Mouse (Mus musculus): ENCODE results near the gene Tmed11. TPM values are rescaled to one million over a fixed set of nuclear protein-coding genes. Genes with fewer than 3 reads are reported as not detected.
"Not testable (repeated sequence)": the region's sequence is repeated elsewhere in the genome, so short reads cannot be mapped to it uniquely, and the experiment has no call there.

Gene Tmed11
- polyA plus RNA-seq (2012; ENCODE audit: insufficient read depth, low replicate concordance) = not detected in 2 replicates

- H3K36me3 ChIP-seq (replicated peaks; ENCODE audit: low read length); H3K4me1 ChIP-seq; H3K4me3 ChIP-seq (replicated peaks); H3K27me3 ChIP-seq (replicated peaks); H3K9me3 ChIP-seq: not testable (repeated sequence)
These were observed at the start of gene Tmed11 for GRCm38 (mm10) chr5:108795263-108795662. TSS of gene Tmed11 (minus strand) at chr5:108795363.

- no peaks in the 10 kb centered on the region for H3K27me3 ChIP-seq (replicated peaks)
- no peak overlapping the region for H3K4me3 ChIP-seq (replicated peaks)
- H3K4me1 ChIP-seq = no peaks in the 10 kb centered on the region
- H3K36me3 ChIP-seq (replicated peaks; ENCODE audit: low read length) = no peaks in the 10 kb centered on the region
- H3K9me3 ChIP-seq = no peaks in the 10 kb centered on the region
- TF ChIP-seq GATA1 (IDR thresholded peaks at IDR 0.05; ENCODE audit: borderline replicate concordance, low read length) (no peak), FLI1 (IDR thresholded peaks at IDR 0.05; ENCODE audit: low read length) (no peak)
These were observed 41.0 kb upstream of the Tmed11 start for GRCm38 (mm10) chr5:108836156-108836555.

- no peaks in the 10 kb centered on the region for H3K27me3 ChIP-seq (replicated peaks)
- no peaks in the 10 kb centered on the region for H3K4me1 ChIP-seq
- no peaks in the 10 kb centered on the region for H3K9me3 ChIP-seq
- no peak for TF ChIP-seq FLI1 (IDR thresholded peaks at IDR 0.05; ENCODE audit: low read length)
- no peak for TF ChIP-seq GATA1 (IDR thresholded peaks at IDR 0.05; ENCODE audit: borderline replicate concordance, low read length)
- H3K4me3 ChIP-seq (replicated peaks) = no peak overlapping the region
- H3K36me3 ChIP-seq (replicated peaks; ENCODE audit: low read length) = no peaks in the 10 kb centered on the region
These were observed 28.1 kb upstream of the Tmed11 start for GRCm38 (mm10) chr5:108823276-108823675.

- H3K36me3 ChIP-seq (replicated peaks; ENCODE audit: low read length); H3K27me3 ChIP-seq (replicated peaks); H3K4me3 ChIP-seq (replicated peaks); H3K9me3 ChIP-seq; H3K4me1 ChIP-seq: not testable (repeated sequence)
These were observed 13.6 kb upstream of the Tmed11 start, which contains the start of gene Vmn2r8 for GRCm38 (mm10) chr5:108808750-108809149. TSS of gene Vmn2r8 (minus strand) at chr5:108808850.

- Histone ChIP-seq H3K9me3 (no peaks in the 10 kb centered on the region), H3K27me3 (replicated peaks) (no peaks in the 10 kb centered on the region), H3K4me3 (replicated peaks) (no peak overlapping the region), H3K36me3 (replicated peaks; ENCODE audit: low read length) (no peaks in the 10 kb centered on the region), H3K4me1 (no peaks in the 10 kb centered on the region)
- TF ChIP-seq FLI1 (IDR thresholded peaks at IDR 0.05; ENCODE audit: low read length) (no peak), GATA1 (IDR thresholded peaks at IDR 0.05; ENCODE audit: borderline replicate concordance, low read length) (no peak)
These were observed 8.5 kb upstream of the Tmed11 start for GRCm38 (mm10) chr5:108803646-108804045.

- H3K36me3 ChIP-seq (replicated peaks; ENCODE audit: low read length); H3K4me3 ChIP-seq (replicated peaks); H3K27me3 ChIP-seq (replicated peaks); H3K4me1 ChIP-seq; H3K9me3 ChIP-seq: not testable (repeated sequence)
These were observed 4.8 kb downstream of the Tmed11 start for GRCm38 (mm10) chr5:108790385-108790784.

GRCm38 (mm10) chr5:108774630-108775306 is 20.4 kb downstream of the Tmed11 start, which contains the start of gene Rnf212:
TSS of gene Rnf212 (minus strand) at chr5:108774982.
- no peaks in the 10 kb centered on the region for H3K36me3 ChIP-seq (replicated peaks; ENCODE audit: low read length)
- no peak for TF ChIP-seq FLI1 (IDR thresholded peaks at IDR 0.05; ENCODE audit: low read length)
- TF ChIP-seq GATA1 (IDR thresholded peaks at IDR 0.05; ENCODE audit: borderline replicate concordance, low read length) = no peak
- H3K27me3 ChIP-seq (replicated peaks) = peaks cover 6% of the 10 kb centered on the region
- no peak within 1 kb of the TSS for H3K4me3 ChIP-seq (replicated peaks)
- peaks cover 6% of the 10 kb centered on the region; the same call in 1 of the 2 replicates for H3K9me3 ChIP-seq
- no peaks in the 10 kb centered on the region for H3K4me1 ChIP-seq

GRCm38 (mm10) chr5:108760002-108760401 is 35.2 kb downstream of the Tmed11 start:
- Histone ChIP-seq H3K9me3 (no peaks in the 10 kb centered on the region), H3K36me3 (replicated peaks; ENCODE audit: low read length) (no peaks in the 10 kb centered on the region), H3K4me1 (no peaks in the 10 kb centered on the region), H3K4me3 (replicated peaks) (no peak overlapping the region), H3K27me3 (replicated peaks) (no peaks in the 10 kb centered on the region)
- no peak for TF ChIP-seq GATA1 (IDR thresholded peaks at IDR 0.05; ENCODE audit: borderline replicate concordance, low read length)
- TF ChIP-seq FLI1 (IDR thresholded peaks at IDR 0.05; ENCODE audit: low read length) = no peak

GRCm38 (mm10) chr5:108758396-108758795 is 36.8 kb downstream of the Tmed11 start:
- TF ChIP-seq FLI1 (IDR thresholded peaks at IDR 0.05; ENCODE audit: low read length) (no peak), GATA1 (IDR thresholded peaks at IDR 0.05; ENCODE audit: borderline replicate concordance, low read length) (no peak)
- Histone ChIP-seq H3K36me3 (replicated peaks; ENCODE audit: low read length) (no peaks in the 10 kb centered on the region), H3K4me1 (no peaks in the 10 kb centered on the region), H3K27me3 (replicated peaks) (peaks cover 3% of the 10 kb centered on the region), H3K4me3 (replicated peaks) (no peak overlapping the region), H3K9me3 (no peaks in the 10 kb centered on the region)

- H3K4me3 ChIP-seq (replicated peaks); H3K9me3 ChIP-seq; H3K27me3 ChIP-seq (replicated peaks); H3K4me1 ChIP-seq; H3K36me3 ChIP-seq (replicated peaks; ENCODE audit: low read length): not testable (repeated sequence)
These were observed 43.9 kb downstream of the Tmed11 start for GRCm38 (mm10) chr5:108751258-108751657.

All from megakaryocyte, embryonic 14.5 days (primary cell).